Mouse (Mus musculus): Measurements from ENCODE around the gene Myadml2. TPM values are rescaled to one million over a fixed set of nuclear protein-coding genes. Genes with fewer than 3 reads are reported as not detected.
"Not testable (repeated sequence)": the region's sequence is repeated elsewhere in the genome, so short reads cannot be mapped to it uniquely, and the experiment has no call there.

Myadml2 gene
- polyA plus RNA-seq, 1 experiment: 0.39 TPM

- WGBS: 83% methylated on average over 4 of the region's 4 CpGs
- peaks cover 25% of the 10 kb centered on the region for H3K4me1 ChIP-seq (ENCODE audit: control insufficient read depth, insufficient read depth, insufficient read length, low read length)
- TF ChIP-seq CTCF (IDR thresholded peaks at IDR 0.05; ENCODE audit: extremely low read depth, insufficient read length, insufficient replicate concordance, low read depth, low read length): no peak
- H3K36me3 ChIP-seq (ENCODE audit: control insufficient read depth, insufficient read depth, low read length): peaks cover 22% of the 10 kb centered on the region
- no peak overlapping the region for H3K4me3 ChIP-seq (ENCODE audit: low read depth, low read length)
- no peaks in the 10 kb centered on the region for H3K27me3 ChIP-seq (ENCODE audit: control insufficient read depth, insufficient read depth, low read length)
- H3K27ac ChIP-seq (ENCODE audit: insufficient read depth, low read depth, low read length): no peak overlapping the region
These were observed 29.0 kb upstream of the Myadml2 start for GRCm38 (mm10) chr11:120676951-120677350.

- not testable (repeated sequence) for H3K4me3 ChIP-seq (ENCODE audit: low read depth, low read length); H3K27ac ChIP-seq (ENCODE audit: insufficient read depth, low read depth, low read length); H3K27me3 ChIP-seq (ENCODE audit: control insufficient read depth, insufficient read depth, low read length)
- Histone ChIP-seq H3K36me3 (ENCODE audit: control insufficient read depth, insufficient read depth, low read length) (peaks cover 15% of the 10 kb centered on the region), H3K4me1 (ENCODE audit: control insufficient read depth, insufficient read depth, insufficient read length, low read length) (peaks cover 22% of the 10 kb centered on the region)
- WGBS: 75% methylated on average over 5 of the region's 5 CpGs
These were observed 27.9 kb upstream of the Myadml2 start for GRCm38 (mm10) chr11:120675875-120676274.

- WGBS: 16% methylated on average over 12 of the region's 12 CpGs
- Histone ChIP-seq H3K36me3 (ENCODE audit: control insufficient read depth, insufficient read depth, low read length) (peaks cover 10% of the 10 kb centered on the region), H3K4me1 (ENCODE audit: control insufficient read depth, insufficient read depth, insufficient read length, low read length) (peaks cover 9% of the 10 kb centered on the region; the same call in 1 of the 2 replicates), H3K27ac (ENCODE audit: insufficient read depth, low read depth, low read length) (peak overlapping the region; percentile 77), H3K27me3 (ENCODE audit: control insufficient read depth, insufficient read depth, low read length) (no peaks in the 10 kb centered on the region), H3K4me3 (ENCODE audit: low read depth, low read length) (peak overlapping the region; percentile 94)
- no peak for TF ChIP-seq CTCF (IDR thresholded peaks at IDR 0.05; ENCODE audit: extremely low read depth, insufficient read length, insufficient replicate concordance, low read depth, low read length)
- no peak for TF ChIP-seq POLR2A (IDR thresholded peaks at IDR 0.05; ENCODE audit: low read depth, low read length)
These were observed 25.7 kb upstream of the Myadml2 start for GRCm38 (mm10) chr11:120673594-120674122.

GRCm38 (mm10) chr11:120672687-120673593 lies 25.0 kb upstream of the Myadml2 start, which contains the start of gene Aspscr1:
Aspscr1 (plus strand) TSS chr11:120672973.
- H3K4me3 ChIP-seq (ENCODE audit: low read depth, low read length): peak within 1 kb of the TSS; percentile 94
- peak; percentile 66; the same call in 1 of the 2 replicates for TF ChIP-seq POLR2A (IDR thresholded peaks at IDR 0.05; ENCODE audit: low read depth, low read length)
- TF ChIP-seq CTCF (IDR thresholded peaks at IDR 0.05; ENCODE audit: extremely low read depth, insufficient read length, insufficient replicate concordance, low read depth, low read length): no peak
- no peaks in the 10 kb centered on the region for H3K27me3 ChIP-seq (ENCODE audit: control insufficient read depth, insufficient read depth, low read length)
- under 1% methylated on average over 78 of the region's 83 CpGs for WGBS
- H3K4me1 ChIP-seq (ENCODE audit: control insufficient read depth, insufficient read depth, insufficient read length, low read length): peaks cover 9% of the 10 kb centered on the region; the same call in 1 of the 2 replicates
- H3K27ac ChIP-seq (ENCODE audit: insufficient read depth, low read depth, low read length): peak within 1 kb of the TSS; percentile 79
- peaks cover 4% of the 10 kb centered on the region; the same call in 1 of the 2 replicates for H3K36me3 ChIP-seq (ENCODE audit: control insufficient read depth, insufficient read depth, low read length)

GRCm38 (mm10) chr11:120666617-120667016 lies 18.7 kb upstream of the Myadml2 start:
- WGBS: 47% methylated on average over 3 of the region's 3 CpGs
- Histone ChIP-seq H3K4me1 (ENCODE audit: control insufficient read depth, insufficient read depth, insufficient read length, low read length) (no peaks in the 10 kb centered on the region), H3K27ac (ENCODE audit: insufficient read depth, low read depth, low read length) (no peak overlapping the region), H3K4me3 (ENCODE audit: low read depth, low read length) (no peak overlapping the region), H3K27me3 (ENCODE audit: control insufficient read depth, insufficient read depth, low read length) (peaks cover 7% of the 10 kb centered on the region; the same call in 1 of the 2 replicates), H3K36me3 (ENCODE audit: control insufficient read depth, insufficient read depth, low read length) (no peaks in the 10 kb centered on the region)
- no peak for TF ChIP-seq CTCF (IDR thresholded peaks at IDR 0.05; ENCODE audit: extremely low read depth, insufficient read length, insufficient replicate concordance, low read depth, low read length)
- TF ChIP-seq POLR2A (IDR thresholded peaks at IDR 0.05; ENCODE audit: low read depth, low read length): no peak

GRCm38 (mm10) chr11:120665406-120665805 lies 17.4 kb upstream of the Myadml2 start:
- Histone ChIP-seq H3K27ac (ENCODE audit: insufficient read depth, low read depth, low read length) (no peak overlapping the region), H3K36me3 (ENCODE audit: control insufficient read depth, insufficient read depth, low read length) (no peaks in the 10 kb centered on the region), H3K4me1 (ENCODE audit: control insufficient read depth, insufficient read depth, insufficient read length, low read length) (peaks cover 8% of the 10 kb centered on the region; the same call in 1 of the 2 replicates), H3K27me3 (ENCODE audit: control insufficient read depth, insufficient read depth, low read length) (peaks cover 19% of the 10 kb centered on the region), H3K4me3 (ENCODE audit: low read depth, low read length) (no peak overlapping the region)
- WGBS: 78% methylated on average over 3 of the region's 3 CpGs
- TF ChIP-seq CTCF (IDR thresholded peaks at IDR 0.05; ENCODE audit: extremely low read depth, insufficient read length, insufficient replicate concordance, low read depth, low read length) (no peak), POLR2A (IDR thresholded peaks at IDR 0.05; ENCODE audit: low read depth, low read length) (no peak)

- peaks cover 35% of the 10 kb centered on the region for H3K27me3 ChIP-seq (ENCODE audit: control insufficient read depth, insufficient read depth, low read length)
- 50% methylated on average over 5 of the region's 5 CpGs for WGBS
These were observed 15.8 kb upstream of the Myadml2 start for GRCm38 (mm10) chr11:120663714-120664113.

More at GRCm38 (mm10) chr11:120663714-120664113, 15.8 kb upstream of the Myadml2 start:
- H3K4me3 ChIP-seq (ENCODE audit: low read depth, low read length): no peak overlapping the region
- peaks cover 13% of the 10 kb centered on the region; the same call in 1 of the 2 replicates for H3K4me1 ChIP-seq (ENCODE audit: control insufficient read depth, insufficient read depth, insufficient read length, low read length)
- TF ChIP-seq CTCF (IDR thresholded peaks at IDR 0.05; ENCODE audit: extremely low read depth, insufficient read length, insufficient replicate concordance, low read depth, low read length) (no peak), POLR2A (IDR thresholded peaks at IDR 0.05; ENCODE audit: low read depth, low read length) (no peak)
- no peaks in the 10 kb centered on the region for H3K36me3 ChIP-seq (ENCODE audit: control insufficient read depth, insufficient read depth, low read length)
- no peak overlapping the region for H3K27ac ChIP-seq (ENCODE audit: insufficient read depth, low read depth, low read length)
